Mouse (Mus musculus) lung, postnatal 25 days (tissue): ENCODE data around the gene Zmat1.
"Not testable (repeated sequence)": the region's sequence is repeated elsewhere in the genome, so short reads cannot be mapped to it uniquely, and the experiment has no call there.

Source experiments
- DNase-seq: peaks from one replicate; pipeline ENCODE4 v3.0.0; 2022; ENCODE audit warnings: low spot score

The Zmat1 gene

GRCm38 (mm10) chrX:135008720-135009470 is at the start of gene Zmat1:
Gene Zmat1 (minus strand): TSS chrX:135009209.
- peak; percentile 95 for DNase-seq

GRCm38 (mm10) chrX:135053939-135054338 is 44.9 kb upstream of the Zmat1 start:
- not testable (repeated sequence) for DNase-seq

GRCm38 (mm10) chrX:135035962-135036375 is 27.0 kb upstream of the Zmat1 start:
- DNase-seq: peak; percentile 8

GRCm38 (mm10) chrX:135025135-135025534 is 16.1 kb upstream of the Zmat1 start:
- DNase-seq: no peak

- no peak for DNase-seq
These were observed 2.4 kb upstream of the Zmat1 start for GRCm38 (mm10) chrX:135011381-135011780.

- no peak for DNase-seq
These were observed 434 bp upstream of the Zmat1 start for GRCm38 (mm10) chrX:135009471-135009815.

- peak; percentile 43 for DNase-seq
These were observed 988 bp downstream of the Zmat1 start for GRCm38 (mm10) chrX:135008021-135008420.

- no peak for DNase-seq
These were observed 44.5 kb downstream of the Zmat1 start, which contains the start of gene Nxf2 for GRCm38 (mm10) chrX:134964546-134964945. Gene Nxf2 (minus strand): TSS chrX:134964754.

GRCm38 (mm10) chrX:134963305-134964094 is 45.5 kb downstream of the Zmat1 start:
- peak; percentile 53 for DNase-seq

GRCm38 (mm10) chrX:134930361-134930760 is 78.6 kb downstream of the Zmat1 start:
- peak; percentile 3 for DNase-seq

- DNase-seq: no peak
These were observed 79.1 kb downstream of the Zmat1 start for GRCm38 (mm10) chrX:134929927-134930326.

GRCm38 (mm10) chrX:134925058-134925457 is 84.0 kb downstream of the Zmat1 start:
- DNase-seq: peak; percentile 35

- no peak for DNase-seq
These were observed 85.2 kb downstream of the Zmat1 start for GRCm38 (mm10) chrX:134923675-134924424.
